Mouse (Mus musculus) limb, embryonic 14.5 days (tissue): ENCODE results near the gene Bcor. TPM values are rescaled to one million over a fixed set of nuclear protein-coding genes. Genes with fewer than 3 reads are reported as not detected.
A peak's percentile ranks its signal among the peaks of the same experiment; 100 is the strongest.

Experiments used
- ATAC-seq: fragments of 200-750 bp; cut with Nextera tagmentation; 2 replicates; pipeline ENCODE4 v1.8.0; 2017; ENCODE audit warnings: low read depth, moderate number of reproducible peaks, moderate TSS enrichment; ENCODE audit not compliant: low FRiP score
- DNase-seq: peaks from one replicate; pipeline ENCODE4 v3.0.0-alpha.2; 2015; ENCODE audit warnings: low spot score
- H3K27ac ChIP-seq: fragments of 300-500 bp; sonication (generic); replicated peaks from 2 replicates; pipeline ENCODE4 v1.5.1; 2014; ENCODE audit warnings: low read depth, mild to moderate bottlenecking, low read length, moderate library complexity, mixed read lengths
- H3K27me3 ChIP-seq: fragments of 300-500 bp; sonication (generic); 2 replicates; pipeline ENCODE4 v1.6.1; 2014; ENCODE audit warnings: low read length, mixed read lengths; ENCODE audit not compliant: control insufficient read depth, insufficient read depth
- H3K36me3 ChIP-seq: fragments of 300-500 bp; sonication (generic); 2 replicates; pipeline ENCODE4 v1.6.1; 2014; ENCODE audit warnings: mild to moderate bottlenecking, low read length, moderate library complexity, mixed read lengths; ENCODE audit not compliant: control insufficient read depth, insufficient read depth
- H3K4me1 ChIP-seq: fragments of 300-500 bp; sonication (generic); 2 replicates; pipeline ENCODE4 v1.6.1; 2014; ENCODE audit warnings: antibody characterized with exemption, low read length, mixed read lengths; ENCODE audit not compliant: control insufficient read depth, insufficient read depth
- H3K4me2 ChIP-seq: fragments of 300-500 bp; sonication (generic); replicated peaks from 2 replicates; pipeline ENCODE4 v1.6.1; 2014; ENCODE audit warnings: low read depth, mild to moderate bottlenecking, low read length, moderate library complexity; ENCODE audit not compliant: severe bottlenecking
- H3K4me3 ChIP-seq: fragments of 300-500 bp; sonication (generic); replicated peaks from 2 replicates; pipeline ENCODE4 v1.5.1; 2014; ENCODE audit warnings: low read length
- H3K9ac ChIP-seq: fragments of 300-500 bp; sonication (generic); 2 replicates; pipeline ENCODE4 v1.6.1; 2014; ENCODE audit warnings: mild to moderate bottlenecking, low read depth, low read length, moderate library complexity; ENCODE audit not compliant: severe bottlenecking
- H3K9me3 ChIP-seq: fragments of 300-500 bp; sonication (generic); 2 replicates; pipeline ENCODE4 v1.6.1; 2016; ENCODE audit warnings: low read length; ENCODE audit not compliant: control insufficient read depth
- POLR2A ChIP-seq: fragments of 200-500 bp; IDR thresholded peaks from 2 replicates; pipeline ENCODE4 v1.8.0; 2012; ENCODE audit warnings: inconsistent platforms, mild to moderate bottlenecking, moderate library complexity, borderline replicate concordance; ENCODE audit not compliant: insufficient read depth, insufficient read length; ENCODE audit errors: extremely low read depth
- WGBS: fragments of 180-500 bp; shearing (Covaris S2); extraction: QIAGEN DNeasy Blood & Tissue Kit; methylation state at CpG from one replicate; pipeline ENCODE4 v1.1.7; 2014; 5-methylcytosine and 5-hydroxymethylcytosine counted together
- polyA plus RNA-seq, 2 experiments: library from polyadenylated mRNA; depleted of rRNA in 1 of 2; stranded (reverse) in 1 of 2; unstranded in 1 of 2; fragments of >200 nt; fragmentation: Nextera tagmentation in 1 of 2; extraction: Ambion mirVana in 1 of 2; gene quantifications; 2 replicates each; pipeline versions ENCODE4 v1.2.1 to v1.2.3; 2012 to 2014

The Bcor gene
- polyA plus RNA-seq, 2 experiments = 17.0 to 20.0 TPM

GRCm38 (mm10) chrX:12080095-12080903 lies 79.9 kb downstream of the Bcor start:
- TF ChIP-seq POLR2A = peak; percentile 79; the same call in 1 of the 2 replicates
- Histone ChIP-seq H3K9ac (peak overlapping the region; percentile 68), H3K4me2 (peak overlapping the region; percentile 80), H3K4me3 (peak overlapping the region; percentile 59), H3K36me3 (no peaks in the 10 kb centered on the region), H3K9me3 (no peaks in the 10 kb centered on the region), H3K4me1 (peaks cover 13% of the 10 kb centered on the region; the same call in 1 of the 2 replicates), H3K27ac (peak overlapping the region; percentile 82), H3K27me3 (peaks cover 42% of the 10 kb centered on the region)
- no peak for DNase-seq
- WGBS = 0% methylated on average over 17 of the region's 97 CpGs
- ATAC-seq = peak; percentile 19; the same call in 1 of the 2 replicates

DNA sequence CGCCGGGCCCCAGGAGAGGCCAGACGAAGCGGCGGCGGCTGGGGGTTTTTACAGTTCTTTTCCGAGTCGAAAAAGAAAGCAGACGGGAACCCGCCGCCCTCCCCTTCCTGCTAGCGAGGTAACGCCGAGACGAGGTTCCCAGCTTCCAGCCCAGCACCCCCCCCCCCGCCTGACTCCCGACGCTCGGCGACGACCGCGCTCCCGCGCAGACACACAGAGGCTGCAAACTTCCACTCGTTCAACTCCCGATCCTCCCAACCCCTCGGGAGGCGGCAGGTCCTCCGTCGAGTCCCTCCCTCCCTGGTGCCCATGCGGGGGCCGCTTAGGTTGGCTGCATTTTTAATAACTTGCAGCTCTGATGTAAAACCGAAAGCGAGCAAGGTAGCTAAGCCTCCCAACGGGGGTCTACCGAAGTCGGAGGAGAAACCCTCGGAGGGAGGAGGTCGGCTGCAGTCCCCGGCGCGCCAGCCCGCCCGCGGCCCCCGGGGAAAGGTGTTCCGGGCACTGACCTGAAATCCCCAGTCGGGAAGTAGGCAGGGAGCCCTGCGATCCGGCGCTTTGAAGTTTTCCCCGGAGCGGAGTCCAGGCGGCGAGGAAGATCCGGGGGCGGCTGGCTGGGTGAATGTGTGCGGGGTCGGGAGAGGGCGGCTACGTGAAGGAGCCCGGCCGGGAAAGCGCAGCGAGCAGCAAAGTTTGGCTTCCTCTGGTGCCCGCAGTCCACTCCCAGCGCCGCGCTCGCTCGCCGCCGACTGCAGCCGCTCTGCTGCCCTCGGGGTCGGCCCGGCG lies 80.7 kb downstream of the Bcor start:
- peak overlapping the region; percentile 82 for H3K27ac ChIP-seq
- peaks cover 13% of the 10 kb centered on the region; the same call in 1 of the 2 replicates for H3K4me1 ChIP-seq
- H3K4me2 ChIP-seq = peak overlapping the region; percentile 80
- H3K36me3 ChIP-seq = no peaks in the 10 kb centered on the region
- ATAC-seq = 0 out of 2 replicates have a peak, but pooled peaks have one; percentile 2
- peak overlapping the region; percentile 68 for H3K9ac ChIP-seq
- H3K4me3 ChIP-seq = peak overlapping the region; percentile 59
- no peaks in the 10 kb centered on the region for H3K9me3 ChIP-seq
- no peak for TF ChIP-seq POLR2A
- whole genome bisulfite sequencing = 6% methylated on average over 38 of the region's 79 CpGs
- DNase-seq = no peak
- peaks cover 40% of the 10 kb centered on the region for H3K27me3 ChIP-seq

DNA sequence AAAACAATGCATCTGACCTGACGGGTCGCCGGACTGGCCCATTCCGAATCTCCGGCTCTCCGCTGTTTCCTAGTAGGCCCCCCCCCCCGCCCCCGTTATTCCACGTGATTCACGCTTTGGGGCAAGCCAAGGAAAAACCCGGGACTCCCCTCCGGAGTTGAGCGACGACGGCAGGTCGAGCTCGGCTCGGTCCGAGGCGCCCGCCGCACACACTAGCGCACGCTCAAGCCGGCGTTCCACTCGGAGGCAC lies 81.2 kb downstream of the Bcor start:
- peak overlapping the region; percentile 82 for H3K27ac ChIP-seq
- 12% methylated on average over 6 of the region's 27 CpGs for WGBS
- H3K4me3 ChIP-seq = peak overlapping the region; percentile 59
- H3K4me2 ChIP-seq = peak overlapping the region; percentile 80
- no peaks in the 10 kb centered on the region for H3K36me3 ChIP-seq
- H3K9me3 ChIP-seq = no peaks in the 10 kb centered on the region
- peak overlapping the region; percentile 68 for H3K9ac ChIP-seq
- peaks cover 39% of the 10 kb centered on the region for H3K27me3 ChIP-seq
- no peak for TF ChIP-seq POLR2A
- H3K4me1 ChIP-seq = peaks cover 13% of the 10 kb centered on the region; the same call in 1 of the 2 replicates
- DNase-seq = no peak
- ATAC-seq = 0 out of 2 replicates have a peak, but pooled peaks have one; percentile 14

GRCm38 (mm10) chrX:12078195-12079058 lies 81.7 kb downstream of the Bcor start:
- H3K27ac ChIP-seq = peak overlapping the region; percentile 82; the same call in 1 of the 2 replicates
- no peak for DNase-seq
- H3K4me1 ChIP-seq = peaks cover 9% of the 10 kb centered on the region; the same call in 1 of the 2 replicates
- H3K36me3 ChIP-seq = no peaks in the 10 kb centered on the region
- peak overlapping the region; percentile 80 for H3K4me2 ChIP-seq
- 5% methylated on average over 70 of the region's 73 CpGs for WGBS
- peak overlapping the region; percentile 59 for H3K4me3 ChIP-seq
- no peak for TF ChIP-seq POLR2A
- H3K27me3 ChIP-seq = peaks cover 34% of the 10 kb centered on the region
- H3K9me3 ChIP-seq = no peaks in the 10 kb centered on the region
- H3K9ac ChIP-seq = peak overlapping the region; percentile 68
- ATAC-seq = 0 out of 2 replicates have a peak, but pooled peaks have one; percentile 2
